Mouse (Mus musculus) central nervous system, embryonic 18 days (tissue): Measurements from ENCODE around the gene March2. TPM values are rescaled to one million over a fixed set of nuclear protein-coding genes. Genes with fewer than 3 reads are reported as not detected.

Experiments used
- polyA plus RNA-seq: library from polyadenylated mRNA; depleted of rRNA; stranded (reverse); fragments of >200 nt; gene quantifications from 2 replicates; pipeline ENCODE4 v1.2.3, GENCODE M21; 2012; rRNA removed

The March2 gene
- 65.0 and 70.7 TPM in 2 replicates for polyA plus RNA-seq

DNA sequence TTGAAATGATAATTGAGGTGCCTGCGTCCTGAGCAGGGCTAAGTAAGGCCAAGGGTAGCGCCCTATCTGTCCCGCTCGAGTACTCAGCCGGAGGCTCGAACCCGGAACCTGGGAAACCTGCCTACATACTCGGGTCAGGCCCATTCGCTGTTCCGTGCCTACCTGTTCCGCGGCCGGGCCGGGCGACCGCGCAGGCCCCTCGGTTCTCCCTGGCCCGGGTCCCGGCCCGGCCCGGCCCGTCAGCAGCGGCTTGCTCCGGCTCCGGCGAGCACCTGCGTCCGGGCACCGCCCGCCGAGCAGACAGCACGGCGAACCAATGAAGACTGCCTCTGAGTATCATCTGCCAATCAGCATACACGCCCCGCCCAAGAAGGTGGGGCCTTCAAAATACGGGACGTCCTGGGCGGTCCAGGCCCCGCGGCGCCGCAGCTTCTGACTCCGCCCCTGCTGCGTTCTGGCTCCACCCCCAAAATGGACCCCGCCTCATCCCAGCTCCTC, at the start of gene March2:
Gene March2 (minus strand): TSS at position 287 of the 498 bp plus-strand sequence.

DNA sequence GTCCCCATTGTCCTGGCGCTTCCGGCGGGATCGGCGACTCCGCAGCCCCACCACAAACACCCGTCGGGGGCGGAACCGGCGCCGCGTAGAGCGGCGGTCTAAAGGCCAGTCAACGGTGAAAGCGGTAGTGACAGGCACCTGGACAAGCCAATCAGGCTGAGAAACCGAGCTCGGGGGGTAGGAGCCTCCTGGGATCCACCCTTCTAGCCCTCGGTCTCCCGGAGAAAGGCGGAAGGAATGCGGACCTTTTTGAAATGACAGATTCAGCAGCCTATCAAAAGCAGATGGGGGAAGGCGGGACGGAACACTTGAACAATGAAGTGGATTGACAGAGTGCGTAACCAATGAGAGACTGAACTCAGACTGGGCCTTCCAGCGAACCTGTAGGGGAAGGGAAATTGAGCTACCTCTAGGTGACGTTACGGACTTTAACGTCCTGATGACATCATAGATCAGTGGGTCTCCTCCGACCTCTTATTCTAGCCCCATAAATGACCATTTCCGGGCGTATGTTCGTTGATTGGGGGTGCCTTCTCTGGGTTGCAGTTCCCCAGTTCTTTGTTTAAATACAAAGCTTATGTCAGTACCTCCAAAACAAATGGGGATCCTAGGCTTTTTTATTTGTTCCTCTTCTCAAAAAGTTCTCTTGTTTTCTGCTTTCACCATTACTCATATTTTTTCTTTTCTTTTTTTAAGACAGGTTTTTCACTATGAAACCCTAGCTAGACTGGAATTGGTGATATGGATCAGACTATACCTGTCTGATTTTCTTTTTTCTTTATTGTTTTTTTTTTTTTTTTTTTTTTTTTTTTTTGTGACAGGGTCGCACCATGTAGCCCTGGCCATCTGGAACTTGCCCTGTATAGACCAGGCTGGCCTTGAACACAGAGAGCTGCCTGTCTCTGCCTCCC, 42.0 kb upstream of the March2 start, which contains the start of gene Rab11b:
Gene Rab11b (minus strand): TSS at position 276 of the 911 bp plus-strand sequence.

DNA sequence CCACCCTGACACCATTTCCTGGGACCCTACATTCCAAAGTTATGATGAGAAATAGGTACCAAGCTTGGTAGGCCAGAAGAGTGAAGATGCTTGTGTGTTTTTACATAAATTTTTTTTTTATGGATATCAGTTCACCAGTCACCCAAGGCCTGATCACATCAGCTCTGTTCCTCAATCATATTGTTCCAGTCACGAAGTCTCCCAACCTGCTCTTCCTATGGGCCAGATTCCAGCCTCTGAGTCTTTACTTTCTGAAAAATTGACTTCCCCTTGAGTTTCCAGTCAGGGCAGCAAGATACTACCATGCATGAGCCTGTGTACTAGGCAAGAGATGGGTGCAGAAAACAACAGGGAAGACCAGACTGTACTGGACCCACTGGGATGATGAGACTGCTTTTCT, 31.7 kb downstream of the March2 start, which contains the start of gene Hnrnpm:
Gene Hnrnpm (minus strand): TSS at position 101 of the 400 bp plus-strand sequence.

DNA sequence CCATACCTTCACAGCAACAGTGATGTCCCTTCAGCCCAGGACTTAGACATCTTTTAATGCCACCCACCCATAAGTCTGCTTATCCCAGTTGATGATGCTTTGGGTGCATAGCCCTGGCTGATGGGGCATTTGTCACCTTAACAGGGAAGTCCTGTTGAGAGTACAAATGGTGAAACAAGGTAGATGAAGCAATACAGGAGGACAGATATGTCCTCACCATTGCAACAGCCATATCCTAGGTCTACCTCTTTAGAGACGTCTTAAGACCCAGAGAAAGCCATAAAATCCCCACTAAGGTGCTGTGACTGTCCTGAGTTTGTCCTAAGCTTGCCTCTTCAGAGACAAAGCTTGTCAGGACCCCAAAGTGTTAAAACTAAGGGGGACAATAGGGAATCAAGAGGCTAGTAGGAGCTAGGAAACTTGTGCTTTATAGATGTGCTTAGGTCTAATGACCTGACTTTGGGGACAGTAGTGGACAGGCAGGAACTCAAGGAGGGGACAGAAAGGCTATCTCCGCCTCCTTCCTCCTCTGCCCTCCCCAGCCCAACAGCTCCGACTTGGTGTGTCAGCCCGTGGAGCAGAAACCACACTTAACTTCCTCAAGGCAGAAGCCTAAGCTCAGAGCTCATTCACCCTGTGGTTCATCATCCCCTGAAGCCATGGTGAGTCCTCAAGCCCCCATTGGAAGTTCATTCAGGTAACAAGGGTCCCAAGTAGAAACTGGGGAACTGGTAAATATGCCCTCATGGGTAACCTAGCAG, 80.8 kb downstream of the March2 start, which contains the start of gene Pram1:
Gene Pram1 (plus strand): TSS at position 541 of the 761 bp plus-strand sequence.

Other genes starting within 250 kb of the March2 start
- 107 and 118 TPM in 2 replicates for gene Adamts10, start 194.5 kb downstream of the March2 start, polyA plus RNA-seq
- 0.93 and 1.1 TPM in 2 replicates for gene Myo1f, start 163.0 kb downstream of the March2 start, polyA plus RNA-seq
- 85.7 and 102 TPM in 2 replicates for gene Zfp414, start 89.6 kb downstream of the March2 start, polyA plus RNA-seq
- 0.47 and 0.66 TPM in 2 replicates for gene Pram1, start 80.6 kb downstream of the March2 start, polyA plus RNA-seq
- 178 and 186 TPM in 2 replicates for gene Hnrnpm, start 31.8 kb downstream of the March2 start, polyA plus RNA-seq
- gene Rab11b, start 41.9 kb upstream of the March2 start, polyA plus RNA-seq = 523 and 577 TPM in 2 replicates
- gene Angptl4, start 63.2 kb upstream of the March2 start, polyA plus RNA-seq = 7.9 and 9.8 TPM in 2 replicates
- 64.5 and 79.4 TPM in 2 replicates for gene Kank3, start 91.8 kb upstream of the March2 start, polyA plus RNA-seq
- 1,131 and 1,306 TPM in 2 replicates for gene Rps28, start 105.9 kb upstream of the March2 start, polyA plus RNA-seq
- gene Ndufa7, start 105.9 kb upstream of the March2 start, polyA plus RNA-seq = 333 and 341 TPM in 2 replicates
- 29.8 and 36.6 TPM in 2 replicates for gene Cd320, start 124.4 kb upstream of the March2 start, polyA plus RNA-seq
- not detected in 2 replicates for gene Gm7029, start 155.2 kb upstream of the March2 start, polyA plus RNA-seq
- gene Kifc1, start 172.0 kb upstream of the March2 start, polyA plus RNA-seq = 12.0 and 13.5 TPM in 2 replicates
- 0.21 and 0.24 TPM in 2 replicates for gene Platr17, start 186.5 kb upstream of the March2 start, polyA plus RNA-seq
- gene Daxx, start 190.7 kb upstream of the March2 start, polyA plus RNA-seq = 39.3 and 40.5 TPM in 2 replicates
- gene Tapbp, start 197.2 kb upstream of the March2 start, polyA plus RNA-seq = 14.7 and 16.0 TPM in 2 replicates
- gene Zbtb22, start 197.2 kb upstream of the March2 start, polyA plus RNA-seq = 26.4 and 28.4 TPM in 2 replicates
- 183 and 190 TPM in 2 replicates for gene Rgl2, start 210.9 kb upstream of the March2 start, polyA plus RNA-seq
- 117 and 126 TPM in 2 replicates for gene Pfdn6, start 221.7 kb upstream of the March2 start, polyA plus RNA-seq
- 20.5 and 22.2 TPM in 2 replicates for gene Wdr46, start 222.0 kb upstream of the March2 start, polyA plus RNA-seq
- gene B3galt4, start 232.8 kb upstream of the March2 start, polyA plus RNA-seq = 10.4 and 11.6 TPM in 2 replicates
- 58.2 and 62.1 TPM in 2 replicates for gene Vps52, start 237.1 kb upstream of the March2 start, polyA plus RNA-seq
- gene Rps18, start 237.3 kb upstream of the March2 start, polyA plus RNA-seq = 648 and 656 TPM in 2 replicates